Mouse (Mus musculus): Measurements from ENCODE around the gene 9130213A22Rik. TPM values are rescaled to one million over a fixed set of nuclear protein-coding genes. Genes with fewer than 3 reads are reported as not detected.

The 9130213A22Rik gene
- polyA plus RNA-seq, 1 experiment from 2014 or later: 0.14 TPM

- WGBS: 14% methylated on average over 20 of the region's 25 CpGs
Observed at GRCm38 (mm10) chr11:69088856-69089615, 33.4 kb downstream of the 9130213A22Rik start.

GRCm38 (mm10) chr11:69088103-69088855, 34.1 kb downstream of the 9130213A22Rik start, which contains the start of gene Vamp2:
Vamp2 (plus strand) TSS chr11:69088490.
- peak within 1 kb of the TSS; percentile 64 for H3K4me2 ChIP-seq (ENCODE audit: low read depth, low read length)
- ATAC-seq (ENCODE audit: low read depth) (peak; percentile 86), DNase-seq (ENCODE audit: low spot score) (peak; percentile 93)
- H3K9me3 ChIP-seq (ENCODE audit: control insufficient read depth, low read length): no peaks in the 10 kb centered on the region
- peak within 1 kb of the TSS; percentile 95 for H3K27ac ChIP-seq (replicated peaks; ENCODE audit: low read depth, low read length)
- H3K36me3 ChIP-seq (ENCODE audit: control insufficient read depth, insufficient read depth, low read length): peaks cover 31% of the 10 kb centered on the region
- no peaks in the 10 kb centered on the region for H3K27me3 ChIP-seq (replicated peaks; ENCODE audit: control insufficient read depth, insufficient read depth, low read length)
- peak within 1 kb of the TSS; percentile 100 for H3K9ac ChIP-seq (ENCODE audit: low read depth, low read length)
- under 1% methylated on average over 8 of the region's 67 CpGs for WGBS
- H3K4me3 ChIP-seq (ENCODE audit: low read depth, low read length): peak within 1 kb of the TSS; percentile 100
- H3K4me1 ChIP-seq (ENCODE audit: control insufficient read depth, insufficient read depth, low read length): peaks cover 24% of the 10 kb centered on the region

More at GRCm38 (mm10) chr11:69088856-69089615, 33.4 kb downstream of the 9130213A22Rik start:
- DNase-seq (ENCODE audit: low spot score) (no peak), ATAC-seq (ENCODE audit: low read depth) (peak; percentile 5; the same call in 1 of the 2 replicates)
- H3K9me3 ChIP-seq (ENCODE audit: control insufficient read depth, low read length): no peaks in the 10 kb centered on the region
- H3K27ac ChIP-seq (replicated peaks; ENCODE audit: low read depth, low read length): peak overlapping the region; percentile 95
- peak overlapping the region; percentile 64 for H3K4me2 ChIP-seq (ENCODE audit: low read depth, low read length)
- H3K4me1 ChIP-seq (ENCODE audit: control insufficient read depth, insufficient read depth, low read length): peaks cover 24% of the 10 kb centered on the region
- H3K9ac ChIP-seq (ENCODE audit: low read depth, low read length): peak overlapping the region; percentile 100
- peak overlapping the region; percentile 100 for H3K4me3 ChIP-seq (ENCODE audit: low read depth, low read length)
- H3K27me3 ChIP-seq (replicated peaks; ENCODE audit: control insufficient read depth, insufficient read depth, low read length): no peaks in the 10 kb centered on the region
- peaks cover 31% of the 10 kb centered on the region for H3K36me3 ChIP-seq (ENCODE audit: control insufficient read depth, insufficient read depth, low read length)

- no peak for DNase-seq (ENCODE audit: low spot score)
- no peaks in the 10 kb centered on the region for H3K9me3 ChIP-seq (ENCODE audit: control insufficient read depth, low read length)
- ATAC-seq (ENCODE audit: low read depth): no peak
- peaks cover 22% of the 10 kb centered on the region for H3K4me1 ChIP-seq (ENCODE audit: control insufficient read depth, insufficient read depth, low read length)
- no peak overlapping the region for H3K4me3 ChIP-seq (ENCODE audit: low read depth, low read length)
- H3K4me2 ChIP-seq (ENCODE audit: low read depth, low read length): peak overlapping the region; percentile 64
- H3K9ac ChIP-seq (ENCODE audit: low read depth, low read length): peak overlapping the region; percentile 100; the same call in 1 of the 2 replicates
- H3K27me3 ChIP-seq (replicated peaks; ENCODE audit: control insufficient read depth, insufficient read depth, low read length): no peaks in the 10 kb centered on the region
- H3K27ac ChIP-seq (replicated peaks; ENCODE audit: low read depth, low read length): peak overlapping the region; percentile 95; the same call in 1 of the 2 replicates
- H3K36me3 ChIP-seq (ENCODE audit: control insufficient read depth, insufficient read depth, low read length): peaks cover 27% of the 10 kb centered on the region
- 70% methylated on average over 2 of the region's 2 CpGs for WGBS
Observed at GRCm38 (mm10) chr11:69087597-69087996, 34.8 kb downstream of the 9130213A22Rik start.

- H3K4me2 ChIP-seq (ENCODE audit: low read depth, low read length): no peak overlapping the region
- DNase-seq (ENCODE audit: low spot score) (peak; percentile 56), ATAC-seq (ENCODE audit: low read depth) (peak; percentile 24; the same call in 1 of the 2 replicates)
- H3K4me1 ChIP-seq (ENCODE audit: control insufficient read depth, insufficient read depth, low read length): peaks cover 21% of the 10 kb centered on the region
- no peak overlapping the region for H3K4me3 ChIP-seq (ENCODE audit: low read depth, low read length)
- peak overlapping the region; percentile 95 for H3K27ac ChIP-seq (replicated peaks; ENCODE audit: low read depth, low read length)
- H3K36me3 ChIP-seq (ENCODE audit: control insufficient read depth, insufficient read depth, low read length): peaks cover 22% of the 10 kb centered on the region
- 28% methylated on average over 4 of the region's 4 CpGs for WGBS
- H3K27me3 ChIP-seq (replicated peaks; ENCODE audit: control insufficient read depth, insufficient read depth, low read length): no peaks in the 10 kb centered on the region
- no peaks in the 10 kb centered on the region for H3K9me3 ChIP-seq (ENCODE audit: control insufficient read depth, low read length)
- H3K9ac ChIP-seq (ENCODE audit: low read depth, low read length): no peak overlapping the region
Observed at GRCm38 (mm10) chr11:69087082-69087481, 35.3 kb downstream of the 9130213A22Rik start.

- Histone ChIP-seq H3K9me3 (ENCODE audit: control insufficient read depth, low read length) (no peaks in the 10 kb centered on the region), H3K36me3 (ENCODE audit: control insufficient read depth, insufficient read depth, low read length) (peaks cover 15% of the 10 kb centered on the region), H3K4me1 (ENCODE audit: control insufficient read depth, insufficient read depth, low read length) (peaks cover 21% of the 10 kb centered on the region), H3K4me2 (ENCODE audit: low read depth, low read length) (no peak overlapping the region), H3K27me3 (replicated peaks; ENCODE audit: control insufficient read depth, insufficient read depth, low read length) (no peaks in the 10 kb centered on the region), H3K27ac (replicated peaks; ENCODE audit: low read depth, low read length) (peak overlapping the region; percentile 95; the same call in 1 of the 2 replicates), H3K4me3 (ENCODE audit: low read depth, low read length) (no peak overlapping the region), H3K9ac (ENCODE audit: low read depth, low read length) (no peak overlapping the region)
- no peak for ATAC-seq (ENCODE audit: low read depth)
- DNase-seq (ENCODE audit: low spot score): no peak
- WGBS: 65% methylated on average over 6 of the region's 6 CpGs
Observed at GRCm38 (mm10) chr11:69086390-69086789, 36.0 kb downstream of the 9130213A22Rik start.

- H3K4me3 ChIP-seq (ENCODE audit: low read depth, low read length): no peak overlapping the region
- no peak for ATAC-seq (ENCODE audit: low read depth)
- no peak overlapping the region for H3K9ac ChIP-seq (ENCODE audit: low read depth, low read length)
- H3K4me2 ChIP-seq (ENCODE audit: low read depth, low read length): no peak overlapping the region
- H3K9me3 ChIP-seq (ENCODE audit: control insufficient read depth, low read length): no peaks in the 10 kb centered on the region
- 77% methylated on average over 5 of the region's 6 CpGs for WGBS
- no peaks in the 10 kb centered on the region for H3K27me3 ChIP-seq (replicated peaks; ENCODE audit: control insufficient read depth, insufficient read depth, low read length)
- DNase-seq (ENCODE audit: low spot score): no peak
- peaks cover 21% of the 10 kb centered on the region for H3K4me1 ChIP-seq (ENCODE audit: control insufficient read depth, insufficient read depth, low read length)
- peaks cover 11% of the 10 kb centered on the region for H3K36me3 ChIP-seq (ENCODE audit: control insufficient read depth, insufficient read depth, low read length)
- no peak overlapping the region for H3K27ac ChIP-seq (replicated peaks; ENCODE audit: low read depth, low read length)
Observed at GRCm38 (mm10) chr11:69085608-69086007, 36.8 kb downstream of the 9130213A22Rik start.

- Histone ChIP-seq H3K4me3 (ENCODE audit: low read depth, low read length) (no peak overlapping the region), H3K27ac (replicated peaks; ENCODE audit: low read depth, low read length) (no peak overlapping the region), H3K4me1 (ENCODE audit: control insufficient read depth, insufficient read depth, low read length) (no peaks in the 10 kb centered on the region), H3K36me3 (ENCODE audit: control insufficient read depth, insufficient read depth, low read length) (no peaks in the 10 kb centered on the region), H3K4me2 (ENCODE audit: low read depth, low read length) (no peak overlapping the region), H3K9me3 (ENCODE audit: control insufficient read depth, low read length) (no peaks in the 10 kb centered on the region), H3K27me3 (replicated peaks; ENCODE audit: control insufficient read depth, insufficient read depth, low read length) (no peaks in the 10 kb centered on the region), H3K9ac (ENCODE audit: low read depth, low read length) (no peak overlapping the region)
- no peak for ATAC-seq (ENCODE audit: low read depth)
- no peak for DNase-seq (ENCODE audit: low spot score)
- WGBS: 84% methylated on average over 7 of the region's 7 CpGs
Observed at GRCm38 (mm10) chr11:69081613-69082012, 40.8 kb downstream of the 9130213A22Rik start.

- Histone ChIP-seq H3K9me3 (ENCODE audit: control insufficient read depth, low read length) (no peaks in the 10 kb centered on the region), H3K4me2 (ENCODE audit: low read depth, low read length) (no peak overlapping the region), H3K27me3 (replicated peaks; ENCODE audit: control insufficient read depth, insufficient read depth, low read length) (no peaks in the 10 kb centered on the region), H3K9ac (ENCODE audit: low read depth, low read length) (no peak overlapping the region), H3K4me1 (ENCODE audit: control insufficient read depth, insufficient read depth, low read length) (no peaks in the 10 kb centered on the region), H3K27ac (replicated peaks; ENCODE audit: low read depth, low read length) (no peak overlapping the region), H3K36me3 (ENCODE audit: control insufficient read depth, insufficient read depth, low read length) (no peaks in the 10 kb centered on the region), H3K4me3 (ENCODE audit: low read depth, low read length) (no peak overlapping the region)
- DNase-seq (ENCODE audit: low spot score) (no peak), ATAC-seq (ENCODE audit: low read depth) (no peak)
- WGBS: 90% methylated on average over 8 of the region's 8 CpGs
Observed at GRCm38 (mm10) chr11:69080855-69081222, 41.5 kb downstream of the 9130213A22Rik start.
